In the genomic region with DNA sequence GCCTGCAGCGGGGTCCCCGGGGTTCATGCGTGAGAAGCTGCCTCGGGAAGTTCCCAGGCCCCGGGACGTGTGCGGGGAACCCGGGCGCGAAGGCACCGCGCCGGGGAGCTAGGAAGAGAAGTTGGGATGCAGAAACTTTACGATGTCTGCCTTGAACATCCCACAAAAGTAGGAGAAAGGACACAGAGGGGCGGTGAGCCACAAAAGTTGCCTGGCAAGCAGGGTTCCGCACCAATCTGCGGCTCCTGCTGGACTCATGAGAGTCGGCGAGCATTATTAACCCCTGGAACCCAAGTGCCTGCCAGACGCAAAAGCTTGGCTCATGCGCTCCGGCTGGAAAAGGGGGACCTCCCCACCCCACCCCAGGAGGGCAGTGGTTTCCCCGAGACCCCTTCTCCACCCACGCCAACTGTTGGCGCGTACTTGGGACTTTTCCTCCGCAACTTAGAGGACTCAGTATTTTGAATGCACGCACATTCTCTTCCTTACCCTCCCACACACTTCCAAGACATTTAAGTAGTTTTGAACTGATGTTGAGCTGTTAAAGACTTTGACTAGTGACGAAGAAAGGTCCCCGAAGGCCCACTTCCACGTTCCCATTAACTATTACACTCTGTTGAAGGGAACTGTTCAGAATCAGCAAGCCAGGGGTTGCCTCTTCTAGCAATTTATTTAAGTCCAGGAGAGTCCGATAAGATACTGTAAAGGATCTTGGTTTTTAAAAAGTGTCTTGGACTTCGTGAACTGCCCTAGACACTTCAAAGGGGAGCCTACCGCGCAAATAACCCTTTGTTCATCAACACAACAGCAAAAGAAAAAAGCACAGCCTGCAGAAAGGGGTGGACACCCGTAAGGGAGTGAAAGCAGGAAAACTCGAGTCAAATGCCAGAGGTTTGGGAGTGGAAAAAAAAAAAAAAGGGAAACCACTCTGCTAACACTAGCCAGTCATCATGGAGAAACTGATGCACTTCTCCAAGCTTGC, we compare ENCODE assay signal across 8 mouse cellular contexts. TPM values are rescaled to one million over a fixed set of nuclear protein-coding genes. Genes with fewer than 3 reads are reported as not detected.
DNase-seq lines count a peak whose midpoint lies in the region; ATAC-seq and TF ChIP-seq lines count a peak whose summit lies in the region.

No protein-coding gene starts in this region.

- H3K27me3 ChIP-seq in forebrain, embryonic 16.5 days (replicated peaks; ENCODE audit: control insufficient read depth, insufficient read depth, low read length) = no peaks in the 10 kb centered on the region
- H3K27me3 ChIP-seq in kidney, embryonic 16.5 days (ENCODE audit: insufficient read depth, low read length) = no peaks in the 10 kb centered on the region
- no peaks in the 10 kb centered on the region for H3K27me3 ChIP-seq in neural tube, embryonic 12.5 days (replicated peaks)

- peak overlapping the region; percentile 71 for H3K9ac ChIP-seq in forebrain, embryonic 16.5 days (replicated peaks; ENCODE audit: low read depth, low read length)
- peak overlapping the region; percentile 93 for H3K9ac ChIP-seq in kidney, embryonic 16.5 days (replicated peaks; ENCODE audit: low read length)
- H3K9ac ChIP-seq in neural tube, embryonic 12.5 days = peak overlapping the region; percentile 87

- TF ChIP-seq CTCF in lung, adult 2 months (IDR thresholded peaks at IDR 0.05; ENCODE audit: insufficient read depth, low read length) = no peak

- no peak for ATAC-seq in forebrain, embryonic 16.5 days
- ATAC-seq in kidney, embryonic 16.5 days (ENCODE audit: low FRiP score, low TSS enrichment) = peak; percentile 55
- no peak; the same call in none of the 2 replicates for ATAC-seq in neural tube, embryonic 12.5 days (ENCODE audit: low FRiP score, low read depth)

- 2% methylated on average over 36 of the region's 37 CpGs for WGBS in lung, adult 2 months
- WGBS in forebrain, embryonic 16.5 days = 1% methylated on average over 37 of the region's 37 CpGs
- under 1% methylated on average over 37 of the region's 37 CpGs for WGBS in kidney, embryonic 16.5 days
- under 1% methylated on average over 37 of the region's 37 CpGs for WGBS in neural tube, embryonic 12.5 days

- peak overlapping the region; percentile 91 for H3K27ac ChIP-seq in forebrain, embryonic 16.5 days (ENCODE audit: low read length)
- H3K27ac ChIP-seq in kidney, embryonic 16.5 days (ENCODE audit: low read length) = peak overlapping the region; percentile 98
- H3K27ac ChIP-seq in neural tube, embryonic 12.5 days = peak overlapping the region; percentile 83

- peaks cover 2% of the 10 kb centered on the region for H3K4me1 ChIP-seq in lung, adult 2 months (ENCODE audit: control insufficient read depth, insufficient read depth, low read length)
- peaks cover 22% of the 10 kb centered on the region for H3K4me1 ChIP-seq in forebrain, embryonic 16.5 days (replicated peaks; ENCODE audit: control insufficient read depth, insufficient read depth, low read length)
- H3K4me1 ChIP-seq in kidney, embryonic 16.5 days (ENCODE audit: insufficient read depth, low read length) = peaks cover 26% of the 10 kb centered on the region
- H3K4me1 ChIP-seq in neural tube, embryonic 12.5 days = peaks cover 23% of the 10 kb centered on the region

- no peaks in the 10 kb centered on the region for H3K9me3 ChIP-seq in forebrain, embryonic 16.5 days (ENCODE audit: control insufficient read depth, low read length)
- no peaks in the 10 kb centered on the region for H3K9me3 ChIP-seq in kidney, embryonic 16.5 days (ENCODE audit: low read length)
- no peaks in the 10 kb centered on the region for H3K9me3 ChIP-seq in neural tube, embryonic 12.5 days

- peak; percentile 62; the same call in 1 of the 2 replicates for TF ChIP-seq POLR2A in lung, adult 2 months (IDR thresholded peaks at IDR 0.05; ENCODE audit: borderline replicate concordance, extremely low read depth, low read depth, low read length)

- peak; percentile 80 for DNase-seq in lung, adult 2 months
- no peak for DNase-seq in lung, postnatal 25 days (ENCODE audit: low spot score)
- peak; percentile 63 for DNase-seq in cerebellum, adult 9-11 months
- no peak for DNase-seq in spleen, adult 12 weeks (ENCODE audit: low spot score)
- no peak for DNase-seq in c-Kit-positive CD71-positive TER-119-positive erythroid progenitor cells, embryonic 14.5 days (ENCODE audit: low spot score)

- peak overlapping the region; percentile 86 for H3K4me3 ChIP-seq in lung, adult 2 months (replicated peaks; ENCODE audit: extremely low read depth, low read depth, low read length)
- H3K4me3 ChIP-seq in forebrain, embryonic 16.5 days (replicated peaks; ENCODE audit: low read length) = peak overlapping the region; percentile 77
- peak overlapping the region; percentile 90 for H3K4me3 ChIP-seq in kidney, embryonic 16.5 days (ENCODE audit: low read length)
- peak overlapping the region; percentile 77 for H3K4me3 ChIP-seq in neural tube, embryonic 12.5 days

- H3K36me3 ChIP-seq in forebrain, embryonic 16.5 days (ENCODE audit: control insufficient read depth, insufficient read depth) = no peaks in the 10 kb centered on the region
- H3K36me3 ChIP-seq in kidney, embryonic 16.5 days (ENCODE audit: insufficient read depth, low read length) = no peaks in the 10 kb centered on the region
- no peaks in the 10 kb centered on the region for H3K36me3 ChIP-seq in neural tube, embryonic 12.5 days

- H3K4me2 ChIP-seq in forebrain, embryonic 16.5 days (ENCODE audit: low read length) = peak overlapping the region; percentile 74
- peak overlapping the region; percentile 83 for H3K4me2 ChIP-seq in kidney, embryonic 16.5 days (replicated peaks; ENCODE audit: low read depth, low read length)
- peak overlapping the region; percentile 80 for H3K4me2 ChIP-seq in neural tube, embryonic 12.5 days (replicated peaks)

RNA-seq across cellular contexts. Expression of a gene that starts 0.7 kb away (rescaled TPM):
- 86.3 and 127 TPM in 2 replicates for polyA plus RNA-seq in lung, adult 2 months (2012; rRNA removed)
- polyA plus RNA-seq in forebrain, embryonic 16.5 days (2015; fragmentation: Nextera tagmentation; extraction: Ambion mirVana) = 58.4 and 58.6 TPM in 2 replicates
- polyA plus RNA-seq in kidney, embryonic 16.5 days (2015; fragmentation: Nextera tagmentation; extraction: Ambion mirVana) = 164 and 176 TPM in 2 replicates
- polyA plus RNA-seq in neural tube, embryonic 12.5 days (2016; fragmentation: Nextera tagmentation; extraction: Ambion mirVana) = 78.1 and 85.4 TPM in 2 replicates

Comparison
In these comparisons a context has a peak if more than half of its experiments do, and no peak if none do; other contexts are left out.
1. DNase-seq: peak in lung, adult 2 months (single experiment) and cerebellum, adult 9-11 months (single experiment); none in lung, postnatal 25 days (single experiment), spleen, adult 12 weeks (single experiment) and c-Kit-positive CD71-positive TER-119-positive erythroid progenitor cells, embryonic 14.5 days (single experiment).
2. Peak in every context shown above with its lines, with median percentiles within 50 percentile points of each other: H3K4me3 ChIP-seq, H3K27ac ChIP-seq, H3K4me2 ChIP-seq and H3K9ac ChIP-seq.